In the genomic region with DNA sequence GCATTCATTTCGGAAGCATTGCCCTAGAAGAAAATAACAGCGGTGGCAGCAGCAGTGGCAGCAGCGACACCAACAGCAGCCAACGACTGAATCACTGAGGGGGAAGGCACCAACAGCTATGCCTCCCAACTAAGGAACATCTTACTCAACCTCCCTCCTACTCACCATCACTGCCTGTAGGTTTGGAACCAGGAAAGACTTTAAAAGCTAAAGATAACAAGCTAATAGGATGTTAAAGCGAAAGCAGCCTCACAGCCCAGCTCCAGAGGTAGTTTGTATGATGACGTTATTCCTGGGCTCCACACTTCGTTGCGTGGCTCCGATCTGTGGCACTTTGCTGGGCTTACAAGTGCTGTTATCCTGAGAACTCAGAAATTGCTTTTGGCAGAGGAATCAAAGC, we compare ENCODE assay signal across 16 mouse cellular contexts.
DNase-seq lines count a peak whose midpoint lies in the region; ATAC-seq lines count a peak whose summit lies in the region.
"Had no signal": no experiment of that assay in that cellular context is flagged by ENCODE, and none has a peak within 500 bp of the region (broad histone marks: within the 10 kb centered on the region; RNA-seq: fewer than 3 reads in every experiment).

No protein-coding gene starts in this region.

- H3K9ac ChIP-seq in forebrain, embryonic 14.5 days (ENCODE audit: low read length) = no peak overlapping the region
- no peak overlapping the region for H3K9ac ChIP-seq in forebrain, embryonic 13.5 days
- no peak overlapping the region for H3K9ac ChIP-seq in midbrain, embryonic 16.5 days (ENCODE audit: low read depth, low read length)
- H3K9ac ChIP-seq: liver, embryonic 13.5 days; midbrain, embryonic 13.5 days had no signal

- no peak overlapping the region for H3K27ac ChIP-seq in forebrain, embryonic 14.5 days (ENCODE audit: low read depth, low read length)
- H3K27ac ChIP-seq in forebrain, embryonic 13.5 days = no peak overlapping the region
- no peak overlapping the region for H3K27ac ChIP-seq in midbrain, embryonic 16.5 days (ENCODE audit: low read length)
- H3K27ac ChIP-seq: liver, embryonic 13.5 days; midbrain, embryonic 13.5 days had no signal

- H3K4me3 ChIP-seq in forebrain, embryonic 14.5 days (ENCODE audit: low read depth, low read length) = no peak overlapping the region
- H3K4me3 ChIP-seq in forebrain, embryonic 13.5 days = no peak overlapping the region
- no peak overlapping the region for H3K4me3 ChIP-seq in midbrain, embryonic 16.5 days (ENCODE audit: low read depth, low read length)
- H3K4me3 ChIP-seq: erythroblast, embryonic 14.5 days; liver, embryonic 13.5 days; midbrain, embryonic 13.5 days had no signal

- DNase-seq in forebrain, embryonic 14.5 days (ENCODE audit: low spot score) = peak; percentile 41
- peak; percentile 73 for DNase-seq in left cerebral cortex, adult 11 months (ENCODE audit: low spot score)
- no peak for DNase-seq in left cerebral cortex, postnatal 4 days
- peak; percentile 33 to 45 for DNase-seq in layer of hippocampus, postnatal 36 days
- peak; percentile 71 for DNase-seq in right cerebral cortex, postnatal 25 days
- DNase-seq in kidney, postnatal 14 days = no peak
- DNase-seq: adrenal gland, postnatal 14 days; cerebellum, adult 11 months; heart, postnatal 14 days; kidney, postnatal 25 days; liver, embryonic 13.5 days; lung, postnatal 14 days had no signal

- H3K27me3 ChIP-seq in forebrain, embryonic 14.5 days (replicated peaks; ENCODE audit: control insufficient read depth, insufficient read depth, low read length) = no peaks in the 10 kb centered on the region
- H3K27me3 ChIP-seq in forebrain, embryonic 13.5 days = no peaks in the 10 kb centered on the region
- H3K27me3 ChIP-seq in midbrain, embryonic 16.5 days (ENCODE audit: control insufficient read depth, insufficient read depth, low read depth, low read length) = no peaks in the 10 kb centered on the region
- H3K27me3 ChIP-seq: liver, embryonic 13.5 days had no signal

- 80% methylated on average over 9 of the region's 9 CpGs for WGBS in forebrain, embryonic 14.5 days
- WGBS in forebrain, embryonic 13.5 days = 89% methylated on average over 9 of the region's 9 CpGs
- WGBS in midbrain, embryonic 16.5 days = 81% methylated on average over 9 of the region's 9 CpGs

- ATAC-seq in forebrain, embryonic 14.5 days = no peak
- no peak for ATAC-seq in forebrain, embryonic 13.5 days
- ATAC-seq in midbrain, embryonic 16.5 days = no peak
- ATAC-seq: midbrain, embryonic 13.5 days had no signal

- no peaks in the 10 kb centered on the region for H3K4me1 ChIP-seq in forebrain, embryonic 14.5 days (ENCODE audit: control insufficient read depth, insufficient read depth, low read length)
- no peaks in the 10 kb centered on the region for H3K4me1 ChIP-seq in forebrain, embryonic 13.5 days
- no peaks in the 10 kb centered on the region for H3K4me1 ChIP-seq in midbrain, embryonic 16.5 days (ENCODE audit: control insufficient read depth, insufficient read depth, low read length)
- H3K4me1 ChIP-seq: liver, embryonic 13.5 days; midbrain, embryonic 13.5 days had no signal

- no peaks in the 10 kb centered on the region for H3K9me3 ChIP-seq in forebrain, embryonic 14.5 days (replicated peaks; ENCODE audit: control insufficient read depth, low read length)
- no peaks in the 10 kb centered on the region for H3K9me3 ChIP-seq in forebrain, embryonic 13.5 days (replicated peaks)
- H3K9me3 ChIP-seq in midbrain, embryonic 16.5 days (replicated peaks; ENCODE audit: control insufficient read depth, low read length, poor library complexity, severe bottlenecking) = peaks cover 3% of the 10 kb centered on the region; the same call in 1 of the 2 replicates
- H3K9me3 ChIP-seq: liver, embryonic 13.5 days; midbrain, embryonic 13.5 days had no signal

- intact Hi-C loops in left cerebral cortex, postnatal 4 days (cut with DNase I) = no loop called here

- no peak overlapping the region for H3K4me2 ChIP-seq in forebrain, embryonic 14.5 days (ENCODE audit: low read length)
- no peak overlapping the region for H3K4me2 ChIP-seq in forebrain, embryonic 13.5 days
- H3K4me2 ChIP-seq in midbrain, embryonic 16.5 days (ENCODE audit: low read length) = no peak overlapping the region
- H3K4me2 ChIP-seq: liver, embryonic 13.5 days; midbrain, embryonic 13.5 days had no signal

- H3K36me3 ChIP-seq in forebrain, embryonic 14.5 days (ENCODE audit: control insufficient read depth, insufficient read depth, low read length) = no peaks in the 10 kb centered on the region
- no peaks in the 10 kb centered on the region for H3K36me3 ChIP-seq in forebrain, embryonic 13.5 days (ENCODE audit: poor library complexity, severe bottlenecking)
- H3K36me3 ChIP-seq in midbrain, embryonic 16.5 days (ENCODE audit: control insufficient read depth, insufficient read depth, low read length) = no peaks in the 10 kb centered on the region
- H3K36me3 ChIP-seq: liver, embryonic 13.5 days; midbrain, embryonic 13.5 days had no signal

Comparison
In these comparisons a context has a peak if more than half of its experiments do, and no peak if none do; other contexts are left out.
1. DNase-seq: peak in forebrain, embryonic 14.5 days (single experiment), left cerebral cortex, adult 11 months (single experiment), layer of hippocampus, postnatal 36 days (2 of 2) and right cerebral cortex, postnatal 25 days (single experiment); none in left cerebral cortex, postnatal 4 days (single experiment) and kidney, postnatal 14 days (single experiment).